Mouse (Mus musculus) stomach, embryonic 16.5 days (tissue): ENCODE data around the gene Cd24a. TPM values are rescaled to one million over a fixed set of nuclear protein-coding genes. Genes with fewer than 3 reads are reported as not detected.

Experiments used
- ATAC-seq: fragments of 200-750 bp; cut with Nextera tagmentation; 2 replicates; pipeline ENCODE4 v1.8.0; 2017; ENCODE audit warnings: moderate number of reproducible peaks, moderate TSS enrichment; ENCODE audit not compliant: insufficient read depth, low FRiP score
- H3K27ac ChIP-seq: fragments of 300-500 bp; sonication (generic); 2 replicates; pipeline ENCODE4 v1.5.1; 2014; ENCODE audit warnings: low read length
- H3K27me3 ChIP-seq: fragments of 300-500 bp; sonication (generic); 2 replicates; pipeline ENCODE4 v1.6.1; 2014; ENCODE audit warnings: low read length, control low read depth, mixed read lengths; ENCODE audit not compliant: control insufficient read depth, insufficient read depth
- H3K36me3 ChIP-seq: fragments of 300-500 bp; sonication (generic); 2 replicates; pipeline ENCODE4 v1.6.1; 2014; ENCODE audit warnings: low read length; ENCODE audit not compliant: control insufficient read depth, insufficient read depth
- H3K4me1 ChIP-seq: fragments of 300-500 bp; sonication (generic); 2 replicates; pipeline ENCODE4 v1.6.1; 2014; ENCODE audit warnings: low read length, control low read depth, mixed read lengths; ENCODE audit not compliant: control insufficient read depth, insufficient read depth
- H3K4me2 ChIP-seq: fragments of 300-500 bp; sonication (generic); 2 replicates; pipeline ENCODE4 v1.6.1; 2014; ENCODE audit warnings: low read depth, low read length, mixed read lengths
- H3K4me3 ChIP-seq: fragments of 300-500 bp; sonication (generic); replicated peaks from 2 replicates; pipeline ENCODE4 v1.5.1; 2014; ENCODE audit warnings: mild to moderate bottlenecking, low read length
- H3K9ac ChIP-seq: fragments of 300-500 bp; sonication (generic); 2 replicates; pipeline ENCODE4 v1.6.1; 2014; ENCODE audit warnings: low read length
- H3K9me3 ChIP-seq: fragments of 300-500 bp; sonication (generic); replicated peaks from 2 replicates; pipeline ENCODE4 v1.6.1; 2016; ENCODE audit warnings: low read length, control low read depth; ENCODE audit not compliant: control insufficient read depth
- WGBS: fragments of 180-500 bp; shearing (Covaris S2); extraction: QIAGEN DNeasy Blood & Tissue Kit; methylation state at CpG from one replicate; pipeline ENCODE4 v1.1.7; 2014; 5-methylcytosine and 5-hydroxymethylcytosine counted together
- polyA plus RNA-seq: library from polyadenylated mRNA; unstranded; fragments of >200 nt; fragmentation: Nextera tagmentation; extraction: Ambion mirVana; gene quantifications from 2 replicates; pipeline ENCODE4 v1.2.1, GENCODE M21; 2015

Cd24a gene
- 328 and 363 TPM in 2 replicates for polyA plus RNA-seq

DNA sequence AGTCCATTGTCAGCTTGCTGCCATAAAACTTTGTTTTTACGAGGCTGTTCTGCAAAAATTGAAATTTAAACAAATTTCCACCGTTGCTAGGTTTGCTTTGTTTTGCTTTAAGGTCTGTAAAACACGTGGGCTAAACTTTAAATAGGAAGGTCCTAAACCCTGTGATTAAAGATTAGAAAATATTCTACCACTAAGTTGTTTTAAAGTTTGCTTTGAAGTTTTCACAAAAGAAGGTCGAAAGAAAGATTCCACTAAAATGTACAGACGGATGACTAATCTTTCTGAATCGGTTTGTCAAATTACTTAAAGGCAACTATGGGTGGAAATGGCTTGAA, at the start of gene Cd24a:
Gene Cd24a, plus strand, starts transcription at position 288 of the 335 bp plus-strand sequence.
- H3K4me3 ChIP-seq = peak within 1 kb of the TSS; percentile 76
- H3K27ac ChIP-seq = peak within 1 kb of the TSS; percentile 97
- H3K9me3 ChIP-seq = no peaks in the 10 kb centered on the region
- peak within 1 kb of the TSS; percentile 91 for H3K4me2 ChIP-seq
- no peak for ATAC-seq
- WGBS = 1% methylated on average over 6 of the region's 6 CpGs
- H3K27me3 ChIP-seq = no peaks in the 10 kb centered on the region
- no peaks in the 10 kb centered on the region for H3K36me3 ChIP-seq
- peak within 1 kb of the TSS; percentile 82 for H3K9ac ChIP-seq
- peaks cover 2% of the 10 kb centered on the region; the same call in 1 of the 2 replicates for H3K4me1 ChIP-seq

DNA sequence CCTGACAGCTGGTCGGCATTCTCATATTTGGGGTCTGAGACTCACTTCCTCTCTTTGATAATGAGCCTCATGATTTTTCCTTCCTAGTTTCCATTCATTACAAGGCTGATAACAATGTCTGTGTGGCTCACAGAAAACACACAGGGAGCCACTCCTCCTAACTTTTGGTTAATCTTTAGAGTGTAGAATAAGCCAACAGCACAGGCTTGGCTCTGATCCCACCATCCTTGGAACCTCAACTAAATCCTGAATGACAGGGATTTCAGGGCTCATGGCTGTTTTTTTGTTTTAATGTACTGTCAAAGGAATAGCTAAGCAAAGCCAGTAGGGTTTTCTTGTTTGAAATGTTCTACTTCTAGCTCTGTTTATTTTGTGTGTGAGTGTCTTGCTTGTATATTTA, 43.7 kb upstream of the Cd24a start:
- no peak overlapping the region for H3K4me3 ChIP-seq
- ATAC-seq = no peak
- H3K9ac ChIP-seq = no peak overlapping the region
- 56% methylated on average over 1 of the region's 1 CpGs for WGBS
- no peaks in the 10 kb centered on the region for H3K27me3 ChIP-seq
- no peak overlapping the region for H3K27ac ChIP-seq
- H3K4me1 ChIP-seq = peaks cover 5% of the 10 kb centered on the region
- H3K4me2 ChIP-seq = no peak overlapping the region
- no peaks in the 10 kb centered on the region for H3K9me3 ChIP-seq
- H3K36me3 ChIP-seq = peaks cover 7% of the 10 kb centered on the region; the same call in 1 of the 2 replicates

DNA sequence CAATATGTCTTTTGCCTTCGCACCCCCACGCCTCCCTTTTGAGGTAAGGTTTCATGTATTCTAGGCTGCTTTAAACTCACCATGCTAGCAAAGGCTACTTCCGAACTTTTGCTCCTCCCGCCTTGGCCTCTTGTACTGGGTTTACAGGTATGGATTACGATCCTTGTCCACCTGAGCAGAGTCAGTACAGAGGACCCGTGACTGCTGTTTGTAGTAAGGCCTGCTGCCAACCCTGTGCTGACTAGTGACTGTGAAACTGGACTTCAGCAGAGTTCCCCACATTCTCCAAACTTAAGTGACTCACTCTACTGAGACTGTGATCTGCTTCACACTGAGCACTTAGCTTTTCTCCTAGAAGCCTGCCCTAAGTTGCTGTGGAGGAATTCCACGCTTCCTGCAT, 40.4 kb upstream of the Cd24a start:
- H3K36me3 ChIP-seq = no peaks in the 10 kb centered on the region
- H3K27ac ChIP-seq = no peak overlapping the region
- WGBS = 87% methylated on average over 7 of the region's 7 CpGs
- no peak overlapping the region for H3K9ac ChIP-seq
- H3K4me2 ChIP-seq = no peak overlapping the region
- no peaks in the 10 kb centered on the region for H3K9me3 ChIP-seq
- H3K27me3 ChIP-seq = no peaks in the 10 kb centered on the region
- H3K4me1 ChIP-seq = peaks cover 12% of the 10 kb centered on the region
- no peak overlapping the region for H3K4me3 ChIP-seq
- ATAC-seq = no peak

DNA sequence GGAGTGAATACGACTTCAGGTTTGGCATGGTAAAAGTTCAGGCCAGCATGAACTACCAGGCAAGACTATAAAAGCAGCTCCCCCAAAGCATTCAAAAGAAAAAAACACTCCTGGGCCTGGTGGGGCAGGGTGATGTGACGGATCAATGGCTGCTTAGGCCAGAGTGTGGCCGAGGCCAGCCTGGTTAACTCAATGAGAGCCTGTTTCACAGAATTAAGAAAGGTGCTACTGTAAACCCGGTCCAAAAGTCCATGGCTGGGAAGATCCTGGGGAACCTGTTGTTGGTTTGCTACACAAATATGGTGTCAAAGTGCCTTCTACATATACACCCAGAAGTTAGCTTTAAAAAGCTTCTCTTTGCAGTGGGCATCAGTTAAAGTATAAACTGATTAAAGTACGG, 39.3 kb upstream of the Cd24a start:
- Histone ChIP-seq H3K27me3 (no peaks in the 10 kb centered on the region), H3K36me3 (no peaks in the 10 kb centered on the region), H3K4me1 (peaks cover 12% of the 10 kb centered on the region), H3K9me3 (no peaks in the 10 kb centered on the region), H3K4me2 (0 out of 2 replicates have a peak overlapping the region, but pooled peaks have one; percentile 75), H3K9ac (no peak overlapping the region), H3K27ac (no peak overlapping the region), H3K4me3 (no peak overlapping the region)
- ATAC-seq = no peak
- 80% methylated on average over 5 of the region's 5 CpGs for WGBS

DNA sequence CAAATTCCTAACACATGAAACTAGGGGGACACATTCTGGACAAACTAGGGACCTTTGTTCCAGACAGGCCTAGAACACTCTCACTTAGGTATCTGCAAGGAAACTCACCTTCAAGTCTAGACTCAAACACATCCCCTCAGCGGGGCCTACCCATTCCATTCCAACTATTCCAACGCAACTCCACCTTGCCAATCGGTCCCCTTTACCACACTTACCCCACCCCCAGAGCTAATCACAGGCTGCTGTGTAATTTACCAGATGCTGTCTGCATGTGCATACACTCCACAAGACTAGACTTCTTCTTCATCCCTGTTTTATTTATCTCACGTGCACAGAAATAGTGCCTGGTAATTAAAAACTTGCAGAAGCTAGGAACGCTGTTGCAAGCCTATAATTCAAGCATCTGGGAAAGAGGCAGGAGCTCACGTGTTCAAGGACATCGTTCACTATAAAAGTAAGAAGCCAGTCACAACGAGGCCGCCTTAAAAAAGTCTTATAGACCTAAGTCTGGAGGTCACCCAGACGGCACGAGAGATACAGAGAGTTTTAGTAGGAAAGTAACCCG, 38.3 kb upstream of the Cd24a start:
- H3K27ac ChIP-seq = peak overlapping the region; percentile 43

DNA sequence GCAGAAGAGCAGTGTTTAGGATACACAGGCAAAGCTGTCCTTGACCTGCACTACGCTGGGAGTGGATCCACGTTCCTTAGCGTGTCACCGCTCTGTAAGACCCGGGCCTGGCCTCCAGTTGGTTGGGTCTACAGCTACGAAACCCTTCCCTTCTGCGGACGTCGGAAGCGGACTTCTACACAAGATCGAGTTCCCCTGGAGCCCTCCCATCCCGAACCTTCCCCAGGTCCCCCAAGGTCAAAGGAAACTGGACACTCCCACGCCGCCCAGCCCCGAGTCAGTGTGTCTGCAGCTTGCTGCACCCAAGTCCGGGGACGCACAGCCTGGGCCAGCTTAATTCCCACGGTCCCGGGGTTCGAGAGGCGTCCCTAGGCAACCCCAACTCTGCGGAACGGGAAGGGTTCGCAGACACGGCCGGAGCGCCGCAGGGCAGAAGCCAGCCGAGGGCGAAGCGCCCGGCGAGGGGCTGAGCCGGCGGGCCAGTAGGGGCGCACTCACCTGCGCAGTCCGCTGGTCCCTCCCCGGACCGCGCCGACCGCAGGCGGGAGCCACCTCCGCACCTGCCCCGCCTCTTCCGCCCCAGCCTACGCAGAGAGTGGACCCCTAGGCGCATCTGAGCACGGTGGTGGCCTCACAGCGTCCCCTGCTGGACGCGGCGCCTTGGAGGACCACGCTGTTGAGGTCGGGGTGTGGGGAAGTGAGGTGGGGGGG, 37.5 kb upstream of the Cd24a start, which contains the start of gene 1700021F05Rik:
Gene 1700021F05Rik, minus strand, starts transcription at position 553 of the 711 bp plus-strand sequence.
- H3K27me3 ChIP-seq = no peaks in the 10 kb centered on the region
- H3K4me2 ChIP-seq = peak within 1 kb of the TSS; percentile 75
- peak within 1 kb of the TSS; percentile 62 for H3K4me3 ChIP-seq
- H3K9ac ChIP-seq = peak within 1 kb of the TSS; percentile 87
- H3K27ac ChIP-seq = peak within 1 kb of the TSS; percentile 43
- peak; percentile 99 for ATAC-seq
- peaks cover 12% of the 10 kb centered on the region for H3K4me1 ChIP-seq
- no peaks in the 10 kb centered on the region for H3K36me3 ChIP-seq
- H3K9me3 ChIP-seq = no peaks in the 10 kb centered on the region
- under 1% methylated on average over 51 of the region's 56 CpGs for WGBS

More for the DNA sequence above, 38.3 kb upstream of the Cd24a start:
- no peak for ATAC-seq
- WGBS = 13% methylated on average over 12 of the region's 12 CpGs
- H3K9ac ChIP-seq = peak overlapping the region; percentile 87
- peaks cover 12% of the 10 kb centered on the region for H3K4me1 ChIP-seq
- no peaks in the 10 kb centered on the region for H3K27me3 ChIP-seq
- H3K9me3 ChIP-seq = no peaks in the 10 kb centered on the region
- no peaks in the 10 kb centered on the region for H3K36me3 ChIP-seq
- H3K4me3 ChIP-seq = peak overlapping the region; percentile 62
- H3K4me2 ChIP-seq = peak overlapping the region; percentile 75

DNA sequence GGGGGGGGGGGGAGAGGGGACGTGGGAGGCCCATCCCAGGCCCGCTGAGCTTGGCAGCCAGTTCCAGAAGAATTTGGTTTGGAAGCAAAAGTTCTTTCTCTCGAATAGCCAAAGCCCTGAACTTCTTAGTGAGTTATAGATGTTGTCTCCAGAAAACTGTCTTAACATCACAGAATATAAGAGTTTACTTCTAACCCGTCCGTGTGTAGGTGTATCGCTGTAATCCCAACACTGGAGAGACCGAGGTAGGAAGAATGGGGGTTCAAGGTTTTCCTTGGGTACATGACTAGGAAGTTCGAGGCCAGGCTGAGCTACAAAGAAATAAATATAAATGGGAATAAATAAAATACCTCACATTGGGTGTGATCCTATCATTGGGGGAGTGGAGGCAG, 36.9 kb upstream of the Cd24a start:
- 46% methylated on average over 7 of the region's 8 CpGs for WGBS

DNA sequence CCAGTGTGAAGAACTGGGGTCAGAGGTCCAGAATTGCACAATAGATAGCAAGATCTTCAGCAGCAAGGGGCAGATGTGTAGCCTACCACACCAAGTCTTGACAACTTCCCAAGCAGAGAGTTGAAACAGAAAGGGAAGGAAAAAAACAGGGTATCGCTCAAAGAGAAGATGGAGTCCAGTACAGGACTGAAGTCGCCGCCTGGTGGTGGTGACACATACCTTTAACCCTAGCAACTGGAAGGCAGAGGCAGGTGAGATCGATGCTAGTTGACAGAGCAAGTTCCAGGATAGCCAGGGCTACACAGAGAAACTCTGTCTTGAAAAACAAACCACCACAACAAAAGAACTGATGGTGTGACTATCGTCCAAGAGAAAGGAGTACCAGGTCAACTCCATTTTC, 28.7 kb upstream of the Cd24a start:
- no peak overlapping the region for H3K4me3 ChIP-seq
- no peaks in the 10 kb centered on the region for H3K36me3 ChIP-seq
- H3K27ac ChIP-seq = no peak overlapping the region
- 51% methylated on average over 5 of the region's 5 CpGs for WGBS
- H3K4me1 ChIP-seq = no peaks in the 10 kb centered on the region
- no peak for ATAC-seq
- H3K9ac ChIP-seq = no peak overlapping the region
- H3K27me3 ChIP-seq = no peaks in the 10 kb centered on the region
- H3K9me3 ChIP-seq = no peaks in the 10 kb centered on the region
- H3K4me2 ChIP-seq = no peak overlapping the region

More for the DNA sequence above, 36.9 kb upstream of the Cd24a start:
- Histone ChIP-seq H3K9ac (peak overlapping the region; percentile 87; the same call in 1 of the 2 replicates), H3K27ac (no peak overlapping the region), H3K4me1 (peaks cover 12% of the 10 kb centered on the region), H3K4me2 (peak overlapping the region; percentile 39), H3K27me3 (no peaks in the 10 kb centered on the region), H3K9me3 (no peaks in the 10 kb centered on the region), H3K4me3 (peak overlapping the region; percentile 62), H3K36me3 (no peaks in the 10 kb centered on the region)
- peak; percentile 4; the same call in 1 of the 2 replicates for ATAC-seq

DNA sequence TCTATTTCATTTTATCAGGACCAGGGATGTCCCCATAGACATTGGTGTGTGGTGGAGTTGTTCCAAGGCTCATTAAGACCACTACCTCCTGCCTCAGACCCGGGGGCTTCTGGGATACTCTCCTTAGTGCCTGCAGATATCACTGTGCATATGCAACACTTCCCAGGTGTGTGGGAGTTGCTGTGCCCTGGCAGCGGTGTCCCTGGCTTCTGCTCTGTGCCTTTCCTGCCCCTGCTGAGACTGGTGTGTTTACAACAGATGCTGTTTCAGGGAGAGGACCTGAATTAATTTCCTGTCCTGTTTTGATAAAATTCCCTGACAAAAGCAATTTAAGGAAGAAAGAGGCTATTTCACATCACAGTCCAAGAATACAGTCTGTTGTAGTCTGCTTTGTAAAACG, 27.2 kb upstream of the Cd24a start:
- no peaks in the 10 kb centered on the region for H3K4me1 ChIP-seq
- 26% methylated on average over 3 of the region's 3 CpGs for WGBS
- no peak for ATAC-seq
- H3K4me2 ChIP-seq = no peak overlapping the region
- H3K27me3 ChIP-seq = no peaks in the 10 kb centered on the region
- H3K27ac ChIP-seq = no peak overlapping the region
- H3K36me3 ChIP-seq = no peaks in the 10 kb centered on the region
- no peak overlapping the region for H3K4me3 ChIP-seq
- H3K9ac ChIP-seq = no peak overlapping the region
- H3K9me3 ChIP-seq = no peaks in the 10 kb centered on the region
